Mouse (Mus musculus): ENCODE results near the gene Ick. TPM values are rescaled to one million over a fixed set of nuclear protein-coding genes. Genes with fewer than 3 reads are reported as not detected.
A peak's percentile ranks its signal among the peaks of the same experiment; 100 is the strongest.
"Not testable (repeated sequence)": the region's sequence is repeated elsewhere in the genome, so short reads cannot be mapped to it uniquely, and the experiment has no call there.

Ick gene
- polyA plus RNA-seq, 1 experiment from 2014 or later, result 28.1 TPM

- Histone ChIP-seq H3K9ac (ENCODE audit: low read depth, low read length) (no peak overlapping the region), H3K27ac (ENCODE audit: low read length) (no peak overlapping the region), H3K4me3 (ENCODE audit: low read length) (no peak overlapping the region), H3K36me3 (ENCODE audit: control insufficient read depth, insufficient read depth, low read length) (no peaks in the 10 kb centered on the region), H3K4me1 (ENCODE audit: control insufficient read depth, insufficient read depth, low read length) (peaks cover 34% of the 10 kb centered on the region), H3K4me2 (ENCODE audit: low read depth, low read length) (no peak overlapping the region), H3K27me3 (replicated peaks; ENCODE audit: control insufficient read depth, insufficient read depth, low read length) (no peaks in the 10 kb centered on the region), H3K9me3 (ENCODE audit: control insufficient read depth, low read length) (no peaks in the 10 kb centered on the region)
- no peak for ATAC-seq
- WGBS, result 74% methylated on average over 6 of the region's 6 CpGs
Measured at GRCm38 (mm10) chr9:78124297-78124696, 15.3 kb downstream of the Ick start.

DNA sequence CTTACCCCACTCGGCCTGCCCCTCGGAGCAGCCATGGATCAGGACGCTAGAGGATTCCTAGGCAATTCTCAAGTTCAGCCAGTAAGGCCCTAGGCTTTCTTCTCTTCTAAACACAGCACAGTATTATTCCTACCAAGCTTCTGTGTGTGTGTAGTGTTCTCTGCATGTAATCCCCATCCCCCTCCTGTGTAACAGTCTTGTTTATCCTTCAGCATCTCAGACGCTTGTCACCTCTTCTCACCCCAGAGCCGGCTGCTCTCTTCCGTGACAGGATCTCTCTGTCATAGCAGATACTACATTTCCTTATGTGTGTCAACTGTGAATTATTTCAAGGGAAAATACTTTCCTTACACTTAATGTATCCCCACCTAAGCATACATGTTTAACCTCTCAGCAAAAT lies 17.0 kb downstream of the Ick start:
- Histone ChIP-seq H3K9ac (ENCODE audit: low read depth, low read length) (no peak overlapping the region), H3K9me3 (ENCODE audit: control insufficient read depth, low read length) (no peaks in the 10 kb centered on the region), H3K27ac (ENCODE audit: low read length) (peak overlapping the region; percentile 49), H3K36me3 (ENCODE audit: control insufficient read depth, insufficient read depth, low read length) (no peaks in the 10 kb centered on the region), H3K27me3 (replicated peaks; ENCODE audit: control insufficient read depth, insufficient read depth, low read length) (no peaks in the 10 kb centered on the region), H3K4me2 (ENCODE audit: low read depth, low read length) (no peak overlapping the region), H3K4me3 (ENCODE audit: low read length) (no peak overlapping the region), H3K4me1 (ENCODE audit: control insufficient read depth, insufficient read depth, low read length) (peaks cover 34% of the 10 kb centered on the region)
- no peak for ATAC-seq
- 53% methylated on average over 6 of the region's 6 CpGs for whole genome bisulfite sequencing

DNA sequence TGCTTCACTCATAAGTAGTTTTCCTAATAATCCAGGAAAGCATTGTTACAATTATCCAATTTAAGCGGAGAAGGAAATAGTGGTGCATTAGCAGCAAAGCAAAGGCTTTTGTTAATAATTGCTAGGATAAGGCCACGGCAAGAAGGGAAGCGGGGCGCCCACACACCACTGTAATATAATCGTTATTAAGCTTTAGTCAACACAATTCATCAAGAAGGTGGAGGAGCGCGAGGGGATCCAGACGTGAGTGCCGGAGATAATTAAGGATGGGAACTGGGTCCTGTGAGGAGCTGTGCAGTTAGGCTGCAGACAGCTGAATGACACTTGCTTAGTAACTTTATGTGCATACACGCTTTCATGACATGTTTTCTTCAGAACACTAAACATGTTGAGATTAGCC lies 17.7 kb downstream of the Ick start:
- H3K4me1 ChIP-seq (ENCODE audit: control insufficient read depth, insufficient read depth, low read length), result peaks cover 30% of the 10 kb centered on the region
- WGBS, result 38% methylated on average over 10 of the region's 10 CpGs
- peak overlapping the region; percentile 49; the same call in 1 of the 2 replicates for H3K27ac ChIP-seq (ENCODE audit: low read length)

GRCm38 (mm10) chr9:78135658-78136057 lies 26.7 kb downstream of the Ick start:
- Histone ChIP-seq H3K27ac (ENCODE audit: low read length) (no peak overlapping the region), H3K9ac (ENCODE audit: low read depth, low read length) (no peak overlapping the region), H3K4me3 (ENCODE audit: low read length) (no peak overlapping the region), H3K9me3 (ENCODE audit: control insufficient read depth, low read length) (no peaks in the 10 kb centered on the region), H3K4me2 (ENCODE audit: low read depth, low read length) (no peak overlapping the region), H3K36me3 (ENCODE audit: control insufficient read depth, insufficient read depth, low read length) (peaks cover 11% of the 10 kb centered on the region; the same call in 1 of the 2 replicates), H3K4me1 (ENCODE audit: control insufficient read depth, insufficient read depth, low read length) (no peaks in the 10 kb centered on the region), H3K27me3 (replicated peaks; ENCODE audit: control insufficient read depth, insufficient read depth, low read length) (no peaks in the 10 kb centered on the region)
- 77% methylated on average over 7 of the region's 7 CpGs for WGBS
- no peak for ATAC-seq

More for the DNA sequence above, 17.7 kb downstream of the Ick start:
- no peaks in the 10 kb centered on the region for H3K36me3 ChIP-seq (ENCODE audit: control insufficient read depth, insufficient read depth, low read length)
- ATAC-seq, result peak; percentile 41
- H3K4me2 ChIP-seq (ENCODE audit: low read depth, low read length), result no peak overlapping the region; the same call in 1 of the 2 replicates
- no peaks in the 10 kb centered on the region for H3K27me3 ChIP-seq (replicated peaks; ENCODE audit: control insufficient read depth, insufficient read depth, low read length)
- no peak overlapping the region for H3K9ac ChIP-seq (ENCODE audit: low read depth, low read length)
- no peaks in the 10 kb centered on the region for H3K9me3 ChIP-seq (ENCODE audit: control insufficient read depth, low read length)
- no peak overlapping the region for H3K4me3 ChIP-seq (ENCODE audit: low read length)

- WGBS, result 90% methylated on average over 9 of the region's 9 CpGs
- Histone ChIP-seq H3K9ac (ENCODE audit: low read depth, low read length) (no peak overlapping the region), H3K4me2 (ENCODE audit: low read depth, low read length) (no peak overlapping the region), H3K9me3 (ENCODE audit: control insufficient read depth, low read length) (no peaks in the 10 kb centered on the region), H3K36me3 (ENCODE audit: control insufficient read depth, insufficient read depth, low read length) (peaks cover 25% of the 10 kb centered on the region), H3K4me3 (ENCODE audit: low read length) (no peak overlapping the region), H3K4me1 (ENCODE audit: control insufficient read depth, insufficient read depth, low read length) (no peaks in the 10 kb centered on the region), H3K27ac (ENCODE audit: low read length) (no peak overlapping the region), H3K27me3 (replicated peaks; ENCODE audit: control insufficient read depth, insufficient read depth, low read length) (no peaks in the 10 kb centered on the region)
- no peak for ATAC-seq
Measured at GRCm38 (mm10) chr9:78138044-78138676, 29.2 kb downstream of the Ick start.

GRCm38 (mm10) chr9:78139463-78139862 lies 30.5 kb downstream of the Ick start:
- H3K36me3 ChIP-seq (ENCODE audit: control insufficient read depth, insufficient read depth, low read length), result peaks cover 20% of the 10 kb centered on the region
- no peak overlapping the region for H3K4me3 ChIP-seq (ENCODE audit: low read length)
- 82% methylated on average over 4 of the region's 4 CpGs for WGBS
- H3K27me3 ChIP-seq (replicated peaks; ENCODE audit: control insufficient read depth, insufficient read depth, low read length), result no peaks in the 10 kb centered on the region
- ATAC-seq, result no peak
- H3K9ac ChIP-seq (ENCODE audit: low read depth, low read length), result no peak overlapping the region
- no peaks in the 10 kb centered on the region for H3K4me1 ChIP-seq (ENCODE audit: control insufficient read depth, insufficient read depth, low read length)
- no peak overlapping the region for H3K4me2 ChIP-seq (ENCODE audit: low read depth, low read length)
- H3K27ac ChIP-seq (ENCODE audit: low read length), result no peak overlapping the region
- H3K9me3 ChIP-seq (ENCODE audit: control insufficient read depth, low read length), result no peaks in the 10 kb centered on the region

DNA sequence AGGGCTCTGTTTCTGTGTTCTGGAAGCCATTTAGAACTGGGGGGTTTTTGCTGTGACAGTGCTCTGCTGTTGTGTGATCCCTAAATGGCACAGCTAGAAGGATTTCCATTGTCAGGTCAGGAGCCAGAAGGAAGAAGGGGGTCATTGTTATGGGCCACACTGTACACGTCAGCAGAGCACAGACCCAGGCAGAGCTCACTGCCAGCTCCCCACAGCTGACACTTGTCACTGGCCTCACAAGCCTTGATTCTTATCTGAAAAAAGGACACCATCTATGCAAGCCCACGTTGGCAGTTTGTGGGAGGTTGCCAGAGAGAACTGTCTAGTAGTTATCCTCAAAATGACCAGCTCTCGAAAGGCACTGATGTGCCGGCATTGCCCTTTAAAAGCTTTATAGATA lies 37.1 kb downstream of the Ick start:
- no peaks in the 10 kb centered on the region for H3K4me1 ChIP-seq (ENCODE audit: control insufficient read depth, insufficient read depth, low read length)
- no peak overlapping the region for H3K4me3 ChIP-seq (ENCODE audit: low read length)
- no peak overlapping the region for H3K9ac ChIP-seq (ENCODE audit: low read depth, low read length)
- peak; percentile 29; the same call in 1 of the 2 replicates for ATAC-seq
- peaks cover 17% of the 10 kb centered on the region for H3K36me3 ChIP-seq (ENCODE audit: control insufficient read depth, insufficient read depth, low read length)
- H3K4me2 ChIP-seq (ENCODE audit: low read depth, low read length), result no peak overlapping the region
- H3K27ac ChIP-seq (ENCODE audit: low read length), result no peak overlapping the region
- H3K9me3 ChIP-seq (ENCODE audit: control insufficient read depth, low read length), result no peaks in the 10 kb centered on the region
- no peaks in the 10 kb centered on the region for H3K27me3 ChIP-seq (replicated peaks; ENCODE audit: control insufficient read depth, insufficient read depth, low read length)
- WGBS, result 74% methylated on average over 4 of the region's 4 CpGs

DNA sequence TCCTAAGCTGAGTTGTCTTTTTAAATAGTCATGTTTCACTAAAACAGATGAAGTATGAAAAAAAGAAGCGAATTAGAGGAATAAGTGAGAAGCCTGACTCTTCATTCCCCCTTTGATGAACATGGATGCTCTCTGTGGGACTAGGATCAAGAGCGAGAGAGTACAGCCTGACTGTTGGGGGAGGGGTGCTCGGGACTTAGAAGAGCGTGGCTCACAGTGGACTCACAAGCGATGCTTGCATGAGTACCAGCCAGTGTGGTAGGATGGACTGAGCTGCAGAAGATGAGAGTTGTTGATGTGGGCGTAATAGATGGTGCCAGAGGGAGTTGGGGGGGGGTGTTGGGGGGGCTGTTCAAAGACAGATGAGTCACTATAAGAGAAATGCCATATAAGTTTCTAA lies 37.6 kb downstream of the Ick start:
- Histone ChIP-seq H3K4me1 (ENCODE audit: control insufficient read depth, insufficient read depth, low read length) (no peaks in the 10 kb centered on the region), H3K9ac (ENCODE audit: low read depth, low read length) (no peak overlapping the region), H3K27ac (ENCODE audit: low read length) (no peak overlapping the region), H3K4me3 (ENCODE audit: low read length) (no peak overlapping the region), H3K27me3 (replicated peaks; ENCODE audit: control insufficient read depth, insufficient read depth, low read length) (no peaks in the 10 kb centered on the region), H3K9me3 (ENCODE audit: control insufficient read depth, low read length) (no peaks in the 10 kb centered on the region), H3K4me2 (ENCODE audit: low read depth, low read length) (no peak overlapping the region), H3K36me3 (ENCODE audit: control insufficient read depth, insufficient read depth, low read length) (peaks cover 12% of the 10 kb centered on the region)
- WGBS, result 81% methylated on average over 6 of the region's 6 CpGs
- no peak for ATAC-seq

DNA sequence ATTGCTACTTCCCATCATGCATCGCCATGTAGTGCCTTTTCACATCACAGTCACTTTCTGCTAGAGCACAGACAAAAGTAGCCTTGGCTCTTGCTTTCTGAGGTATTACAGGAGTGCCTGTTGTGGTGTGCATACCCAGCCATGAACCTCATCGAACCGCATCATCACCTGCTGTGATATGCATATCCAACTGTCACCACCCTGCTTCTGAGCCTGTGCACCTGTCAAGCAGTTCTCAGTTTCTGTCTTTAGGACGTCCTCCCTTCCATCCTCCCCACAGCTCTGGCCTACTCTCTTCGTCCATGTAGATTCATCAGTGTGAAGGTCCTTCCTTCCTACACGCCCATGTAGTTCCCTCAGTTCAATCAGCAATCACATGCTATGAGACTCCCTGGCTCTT lies 39.2 kb downstream of the Ick start:
- H3K9ac ChIP-seq (ENCODE audit: low read depth, low read length), result no peak overlapping the region
- no peaks in the 10 kb centered on the region for H3K4me1 ChIP-seq (ENCODE audit: control insufficient read depth, insufficient read depth, low read length)
- no peaks in the 10 kb centered on the region for H3K27me3 ChIP-seq (replicated peaks; ENCODE audit: control insufficient read depth, insufficient read depth, low read length)
- 89% methylated on average over 6 of the region's 6 CpGs for WGBS
- no peak overlapping the region for H3K27ac ChIP-seq (ENCODE audit: low read length)
- H3K4me2 ChIP-seq (ENCODE audit: low read depth, low read length), result no peak overlapping the region
- H3K9me3 ChIP-seq (ENCODE audit: control insufficient read depth, low read length), result no peaks in the 10 kb centered on the region
- no peak overlapping the region for H3K4me3 ChIP-seq (ENCODE audit: low read length)
- H3K36me3 ChIP-seq (ENCODE audit: control insufficient read depth, insufficient read depth, low read length), result peaks cover 3% of the 10 kb centered on the region; the same call in 1 of the 2 replicates
- no peak for ATAC-seq

DNA sequence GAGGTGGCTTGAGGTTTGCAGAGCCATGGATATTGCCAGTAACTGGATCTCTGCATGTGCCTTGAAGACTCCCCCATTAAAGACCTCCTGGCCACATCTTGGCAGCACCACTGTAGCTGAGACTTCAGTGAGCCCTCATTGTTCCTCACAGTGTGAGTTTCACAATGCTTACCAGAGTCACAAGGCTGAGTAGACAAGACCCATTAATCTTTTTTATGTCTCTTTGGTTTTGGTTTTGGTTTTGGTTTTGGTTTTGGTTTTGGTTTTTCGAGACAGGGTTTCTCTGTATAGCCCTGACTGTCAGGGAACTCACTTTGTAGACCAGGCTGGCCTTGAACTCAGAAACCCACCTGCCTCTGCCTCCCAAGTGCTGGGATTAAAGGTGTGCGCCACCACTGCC lies 40.8 kb downstream of the Ick start:
- H3K4me2 ChIP-seq (ENCODE audit: low read depth, low read length); H3K27me3 ChIP-seq (replicated peaks; ENCODE audit: control insufficient read depth, insufficient read depth, low read length); H3K4me3 ChIP-seq (ENCODE audit: low read length); H3K36me3 ChIP-seq (ENCODE audit: control insufficient read depth, insufficient read depth, low read length); H3K9ac ChIP-seq (ENCODE audit: low read depth, low read length); H3K27ac ChIP-seq (ENCODE audit: low read length); H3K9me3 ChIP-seq (ENCODE audit: control insufficient read depth, low read length); H3K4me1 ChIP-seq (ENCODE audit: control insufficient read depth, insufficient read depth, low read length); ATAC-seq: not testable (repeated sequence)
- WGBS, result 86% methylated on average over 2 of the region's 2 CpGs
